Mouse (Mus musculus) myocyte (in vitro differentiated cells): ENCODE measurements around the gene Chn2. TPM values are rescaled to one million over a fixed set of nuclear protein-coding genes. Genes with fewer than 3 reads are reported as not detected.
A peak's percentile ranks its signal among the peaks of the same experiment; 100 is the strongest.

Source experiments
- H3K27me3 ChIP-seq: one replicate; pipeline ENCODE4 v1.6.1; 2011; ENCODE audit not compliant: control insufficient read depth, insufficient read depth, insufficient read length
- H3K36me3 ChIP-seq: one replicate; pipeline ENCODE4 v1.6.1; 2011; ENCODE audit not compliant: control insufficient read depth, insufficient read depth
- H3K4me2 ChIP-seq: one replicate; pipeline ENCODE4 v1.6.1; 2011; ENCODE audit warnings: low read depth, control low read depth
- H3K4me3 ChIP-seq: one replicate; pipeline ENCODE4 v1.5.1; 2011; ENCODE audit warnings: mild to moderate bottlenecking, control low read depth, moderate library complexity
- H3K79me2 ChIP-seq: one replicate; pipeline ENCODE4 v1.6.1; 2011; ENCODE audit not compliant: control insufficient read depth, insufficient read depth
- H3ac ChIP-seq: one replicate; pipeline ENCODE4 v1.6.1; 2011; ENCODE audit not compliant: control insufficient read depth, insufficient read length
- CEBPB ChIP-seq: IDR thresholded peaks from 2 replicates; pipeline ENCODE4 v1.6.1; 2011; ENCODE audit warnings: mild to moderate bottlenecking, moderate library complexity; ENCODE audit not compliant: poor library complexity, insufficient read depth, severe bottlenecking
- E2F4 ChIP-seq: IDR thresholded peaks from one replicate; pipeline ENCODE4 v1.6.1; 2011; ENCODE audit warnings: mild to moderate bottlenecking, control low read depth, moderate library complexity; ENCODE audit not compliant: insufficient read depth
- MAX ChIP-seq: IDR thresholded peaks from one replicate; pipeline ENCODE4 v1.6.1; 2011; ENCODE audit warnings: low read depth, mild to moderate bottlenecking, control low read depth
- MYOD1 ChIP-seq, 3 experiments: IDR thresholded peaks; one replicate each; pipeline ENCODE4 v1.6.1; 2011; ENCODE audit warnings: control low read depth in 2 of 3, low read depth in 2 of 3, mild to moderate bottlenecking in 2 of 3, moderate library complexity in 1 of 3; ENCODE audit not compliant: insufficient read length in 2 of 3, control insufficient read depth in 1 of 3
- MYOG ChIP-seq, 3 experiments: IDR thresholded peaks; one replicate each; pipeline ENCODE4 v1.6.1; 2011; ENCODE audit warnings: control low read depth in 2 of 3, low read depth in 2 of 3, mild to moderate bottlenecking in 2 of 3; ENCODE audit not compliant: insufficient read length in 2 of 3, control insufficient read depth in 1 of 3, insufficient read depth in 1 of 3
- POLR2A ChIP-seq: IDR thresholded peaks from one replicate; pipeline ENCODE4 v1.6.1; 2011; ENCODE audit warnings: low read depth, mild to moderate bottlenecking, control low read depth, moderate library complexity; ENCODE audit not compliant: insufficient read length
- POLR2AphosphoS2 ChIP-seq: IDR thresholded peaks from one replicate; pipeline ENCODE4 v1.6.1; 2011; ENCODE audit warnings: low read depth, control low read depth; ENCODE audit not compliant: insufficient read length
- REST ChIP-seq: IDR thresholded peaks from one replicate; pipeline ENCODE4 v1.6.1; 2011; ENCODE audit warnings: mild to moderate bottlenecking, control low read depth, moderate library complexity; ENCODE audit not compliant: insufficient read depth, insufficient read length
- SRF ChIP-seq: IDR thresholded peaks from one replicate; pipeline ENCODE4 v1.6.1; 2011; ENCODE audit warnings: low read depth; ENCODE audit not compliant: control insufficient read depth, insufficient read length
- TCF12 ChIP-seq: IDR thresholded peaks from one replicate; pipeline ENCODE4 v1.6.1; 2011; ENCODE audit warnings: mild to moderate bottlenecking, control low read depth; ENCODE audit not compliant: poor library complexity, insufficient read depth, severe bottlenecking
- TCF3 ChIP-seq: IDR thresholded peaks from one replicate; pipeline ENCODE4 v1.6.1; 2011; ENCODE audit warnings: low read depth, control low read depth; ENCODE audit not compliant: insufficient read length
- USF1 ChIP-seq: IDR thresholded peaks from one replicate; pipeline ENCODE4 v1.6.1; 2011; ENCODE audit warnings: low read depth, mild to moderate bottlenecking, control low read depth, moderate library complexity
- polyA plus RNA-seq: library from polyadenylated mRNA; unstranded; fragments of >200 nt; fragmentation: generic; extraction: Trizol; gene quantifications from one replicate; pipeline ENCODE4 v1.2.1, GENCODE M21; 2012; ENCODE audit warnings: missing spikeins

Chn2 gene
- polyA plus RNA-seq, 1 experiment = 6.5 TPM

DNA sequence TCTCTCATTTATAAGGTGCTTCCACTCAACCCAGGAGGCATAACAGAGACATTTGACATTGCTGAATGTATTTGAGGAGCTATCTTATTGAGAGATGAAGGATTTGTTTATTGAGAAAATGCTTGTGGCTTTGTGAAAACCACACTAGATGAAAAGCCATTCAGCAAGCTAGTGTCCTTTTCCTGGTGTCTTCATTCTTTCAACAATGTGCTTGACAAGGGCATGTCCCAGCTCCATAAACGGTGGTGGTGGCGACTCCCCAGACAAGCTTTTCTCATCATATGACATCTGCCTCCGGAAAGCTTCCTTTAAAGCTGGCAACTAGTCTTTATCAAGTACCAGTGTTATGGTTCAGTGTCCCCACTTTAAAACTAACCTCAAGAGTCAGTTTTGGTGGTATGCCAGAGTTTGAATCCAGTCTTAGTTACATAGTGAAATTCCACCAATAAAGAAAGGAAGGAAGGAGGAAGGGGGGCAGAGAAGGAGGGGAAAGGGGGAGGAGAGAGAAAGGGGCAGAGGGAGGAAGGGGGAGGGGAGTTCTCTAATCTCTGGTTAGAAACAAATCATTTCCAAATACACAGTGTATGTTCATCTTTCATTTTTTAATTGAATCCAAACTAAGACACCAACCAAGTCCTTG is 286.0 kb downstream of the Chn2 start, which contains the start of gene Prr15:
TSS of gene Prr15 (plus strand) at position 590 of the 640 bp plus-strand sequence.
- H3ac ChIP-seq = no peak within 1 kb of the TSS
- H3K79me2 ChIP-seq = no peaks in the 10 kb centered on the region
- H3K4me3 ChIP-seq = no peak within 1 kb of the TSS
- no peaks in the 10 kb centered on the region for H3K27me3 ChIP-seq
- peak within 1 kb of the TSS; percentile 15 for H3K4me2 ChIP-seq
- TF ChIP-seq POLR2AphosphoS2 = no peak
- no peak for TF ChIP-seq USF1
- no peak for TF ChIP-seq TCF12
- no peak for TF ChIP-seq REST
- TF ChIP-seq TCF3 = no peak
- TF ChIP-seq MYOD1 (IDR thresholded peaks at IDR 0.05; ENCODE audit: control insufficient read depth in 1 of 3, insufficient read length in 2 of 3, low read depth in 2 of 3) = no peak
- no peak for TF ChIP-seq CEBPB
- no peak for TF ChIP-seq MAX
- TF ChIP-seq E2F4 = no peak
- TF ChIP-seq POLR2A = no peak
- TF ChIP-seq MYOG (IDR thresholded peaks at IDR 0.05; ENCODE audit: control insufficient read depth in 1 of 3, insufficient read depth in 1 of 3, insufficient read length in 2 of 3, low read depth in 2 of 3) = no peak
- H3K36me3 ChIP-seq = no peaks in the 10 kb centered on the region

DNA sequence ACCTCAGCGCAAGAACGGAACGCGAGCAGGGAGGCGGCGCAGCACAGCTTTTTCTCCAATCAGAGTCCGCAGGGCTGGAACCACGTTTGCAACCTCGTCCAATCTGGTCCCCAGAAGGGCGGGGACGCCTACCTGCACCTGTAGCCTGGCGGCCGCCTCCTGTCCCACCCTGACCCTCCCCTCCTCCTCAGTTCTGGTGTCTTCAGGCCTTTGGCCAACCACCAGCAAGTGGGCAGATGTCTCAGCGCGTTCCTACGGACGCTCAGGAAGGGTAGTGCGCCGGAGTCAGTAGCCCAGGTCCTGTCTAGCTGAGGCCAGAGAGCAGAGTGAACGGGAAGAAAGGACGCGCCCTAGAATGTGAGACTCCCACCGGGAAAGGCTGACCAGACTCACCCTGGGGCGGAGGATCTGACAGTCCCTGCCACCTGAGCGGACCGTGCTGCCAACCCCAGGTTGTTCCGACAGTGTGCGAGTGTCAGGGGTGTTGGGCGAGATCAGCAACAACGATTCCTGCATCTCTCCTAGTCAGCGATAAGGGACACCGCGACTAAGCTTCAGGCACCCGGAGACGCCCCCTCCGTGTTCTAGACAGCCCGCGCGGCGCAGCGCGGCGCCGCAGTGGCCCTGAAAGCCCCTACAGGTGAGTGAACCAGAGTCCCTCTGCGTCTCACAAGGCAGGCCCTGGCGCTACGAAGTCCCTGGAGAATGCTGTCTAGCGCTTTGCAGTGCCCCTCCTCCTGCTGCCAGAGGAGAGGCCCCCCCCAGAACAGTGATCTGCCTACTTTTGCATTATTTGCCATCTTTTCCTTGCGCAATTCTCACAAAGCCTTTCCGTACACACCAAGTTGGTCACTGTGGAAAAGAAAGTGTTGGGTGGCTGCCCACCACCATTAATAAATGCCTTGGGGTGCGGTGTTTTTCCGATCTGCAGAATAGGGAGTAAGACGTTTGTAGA is 287.6 kb downstream of the Chn2 start:
- Histone ChIP-seq H3K27me3 (no peaks in the 10 kb centered on the region), H3K79me2 (no peaks in the 10 kb centered on the region), H3K4me3 (no peak overlapping the region), H3ac (no peak overlapping the region), H3K36me3 (no peaks in the 10 kb centered on the region), H3K4me2 (peak overlapping the region; percentile 60)
- TF ChIP-seq CEBPB (no peak), TCF3 (no peak), E2F4 (no peak), POLR2A (no peak), USF1 (no peak), POLR2AphosphoS2 (no peak), SRF (no peak), TCF12 (no peak)

DNA sequence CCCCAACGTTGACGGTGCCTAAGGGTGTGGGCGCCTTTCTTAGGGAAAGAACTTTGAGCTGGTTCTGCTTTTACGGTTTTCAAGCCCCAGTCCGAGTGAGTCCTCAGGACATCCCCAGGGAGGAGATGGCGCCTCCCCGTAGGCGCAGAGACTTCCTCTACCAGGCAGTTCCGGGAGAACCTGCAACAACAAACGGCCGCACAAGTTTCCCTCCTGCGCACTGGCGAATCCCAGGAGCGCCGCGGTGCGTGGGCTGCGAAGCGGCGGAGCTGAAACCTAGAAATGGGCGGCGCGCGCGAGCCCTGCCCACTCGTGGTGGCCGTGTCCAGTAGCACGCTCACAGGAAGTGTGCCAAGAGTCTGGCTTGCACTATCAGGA is 288.3 kb downstream of the Chn2 start:
- Histone ChIP-seq H3K36me3 (no peaks in the 10 kb centered on the region), H3K79me2 (no peaks in the 10 kb centered on the region), H3ac (no peak overlapping the region), H3K4me2 (peak overlapping the region; percentile 60), H3K4me3 (no peak overlapping the region), H3K27me3 (no peaks in the 10 kb centered on the region)
- no peak for TF ChIP-seq CEBPB
- TF ChIP-seq E2F4 = no peak
- TF ChIP-seq USF1 = no peak
- TF ChIP-seq MYOG (IDR thresholded peaks at IDR 0.05; ENCODE audit: control insufficient read depth in 1 of 3, insufficient read depth in 1 of 3, insufficient read length in 2 of 3, low read depth in 2 of 3) = no peak
- TF ChIP-seq TCF3 = no peak
- no peak for TF ChIP-seq POLR2AphosphoS2
- no peak for TF ChIP-seq SRF
- no peak for TF ChIP-seq MYOD1 (IDR thresholded peaks at IDR 0.05; ENCODE audit: control insufficient read depth in 1 of 3, insufficient read length in 2 of 3, low read depth in 2 of 3)
- TF ChIP-seq REST = no peak
- no peak for TF ChIP-seq TCF12
- TF ChIP-seq MAX = no peak
- no peak for TF ChIP-seq POLR2A

DNA sequence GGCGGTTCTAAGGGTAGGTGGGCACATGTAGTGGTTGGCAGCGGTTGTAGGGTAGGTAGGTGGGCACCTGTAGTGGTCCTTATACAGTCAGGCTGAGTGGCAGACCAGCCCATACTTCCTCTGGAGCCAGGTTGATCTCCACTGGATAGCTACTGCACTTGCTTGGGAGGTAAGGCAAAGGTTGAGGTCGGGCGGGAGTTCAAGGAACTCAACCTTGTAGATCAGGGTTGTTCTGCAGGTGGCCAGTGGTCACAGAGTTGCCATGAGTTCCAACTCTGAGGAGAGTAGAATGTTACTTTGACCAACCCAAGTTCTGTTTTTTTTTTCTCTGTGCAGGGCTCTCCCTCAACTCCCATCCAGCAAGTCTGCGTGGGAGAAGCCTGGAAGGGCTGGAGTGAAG is 289.4 kb downstream of the Chn2 start:
- no peak overlapping the region for H3ac ChIP-seq
- no peaks in the 10 kb centered on the region for H3K36me3 ChIP-seq
- no peak overlapping the region for H3K4me2 ChIP-seq
- no peak for TF ChIP-seq TCF3
- no peak for TF ChIP-seq USF1
- no peak for TF ChIP-seq POLR2AphosphoS2
- no peak for TF ChIP-seq MAX
- no peak for TF ChIP-seq REST
- no peak for TF ChIP-seq POLR2A
- TF ChIP-seq MYOD1 (IDR thresholded peaks at IDR 0.05; ENCODE audit: control insufficient read depth in 1 of 3, insufficient read length in 2 of 3, low read depth in 2 of 3) = no peak
- TF ChIP-seq CEBPB = no peak
- TF ChIP-seq E2F4 = no peak
- no peak for TF ChIP-seq TCF12
- TF ChIP-seq SRF = no peak
- no peak for TF ChIP-seq MYOG (IDR thresholded peaks at IDR 0.05; ENCODE audit: control insufficient read depth in 1 of 3, insufficient read depth in 1 of 3, insufficient read length in 2 of 3, low read depth in 2 of 3)
- H3K79me2 ChIP-seq = no peaks in the 10 kb centered on the region
- no peak overlapping the region for H3K4me3 ChIP-seq
- H3K27me3 ChIP-seq = no peaks in the 10 kb centered on the region
